Mouse (Mus musculus) liver, adult 10 weeks (tissue): ENCODE data around the gene Tmem17. TPM values are rescaled to one million over a fixed set of nuclear protein-coding genes. Genes with fewer than 3 reads are reported as not detected.

Source experiments
- polyA plus RNA-seq: library from polyadenylated mRNA; stranded (reverse); fragments of 350-450 nt; fragmentation: Illumina TruSeq; extraction: RNeasy Lipid Tissue Mini Kit (QIAGEN cat#74804); gene quantifications from one replicate; pipeline ENCODE4 v1.2.3, GENCODE M21; 2014; ENCODE audit warnings: low read depth, low replicate concordance

Gene Tmem17
- 1.6 TPM for polyA plus RNA-seq

DNA sequence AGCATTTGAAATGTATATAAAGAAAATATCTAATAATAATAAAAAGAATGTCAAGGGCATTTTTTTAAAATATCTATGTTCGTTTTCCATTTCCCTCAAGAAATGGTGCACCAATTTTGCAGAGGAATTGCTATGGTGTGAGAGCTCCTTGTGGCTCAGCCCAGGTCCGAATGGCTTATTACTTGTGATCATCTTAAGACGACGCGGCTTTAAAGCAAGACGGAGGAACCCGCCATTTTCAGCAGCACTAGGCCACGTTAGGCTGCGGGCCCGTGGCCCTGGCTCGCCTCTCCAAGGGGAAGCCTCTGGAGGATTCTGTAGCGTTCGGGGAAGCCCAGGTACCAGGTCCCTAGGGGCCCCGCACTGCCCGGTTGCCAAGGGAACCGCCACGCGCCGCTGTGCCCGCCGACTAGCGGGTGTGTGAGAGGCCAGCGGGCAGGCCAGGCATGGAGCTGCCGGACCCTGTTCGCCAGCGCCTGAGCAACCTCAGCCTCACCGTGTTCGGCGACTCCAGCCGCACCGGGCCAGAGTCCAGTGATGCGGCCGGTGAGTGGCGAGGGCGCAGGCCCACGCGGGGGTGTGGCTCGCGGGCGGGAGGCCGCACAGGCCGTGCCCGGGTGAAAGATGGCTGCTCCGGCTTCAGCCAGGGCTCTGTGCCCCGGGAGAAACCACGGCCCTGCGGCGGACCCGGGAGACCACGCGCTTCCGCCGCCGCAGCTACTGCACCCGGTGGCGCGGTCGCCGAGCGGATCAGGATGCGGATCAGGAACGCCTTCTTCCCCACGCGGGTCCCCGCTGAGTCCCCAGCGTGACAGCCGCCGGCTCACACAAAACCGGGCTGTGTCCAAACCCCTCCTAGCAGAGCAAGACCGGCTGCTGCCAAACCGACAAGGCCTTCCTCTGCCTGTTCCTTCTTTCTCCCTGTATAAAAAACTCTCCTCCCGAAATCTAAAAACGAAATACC, at the start of gene Tmem17:
Tmem17 (plus strand) TSS at position 51 of the 964 bp plus-strand sequence.

Other genes with a start within 250 kb of the Tmem17 start
- 9.1 TPM for gene Ehbp1, start 169.8 kb upstream of the Tmem17 start, polyA plus RNA-seq